ENCODE assay signal across 8 mouse cellular contexts in genomic region chr1:194223015-194223414, GRCm38 (mm10).
A peak's percentile ranks its signal among the peaks of the same experiment; 100 is the strongest.
DNase-seq lines count a peak whose midpoint lies in the region; ATAC-seq and TF ChIP-seq lines count a peak whose summit lies in the region.

No protein-coding gene starts in this region.

- 3% methylated on average over 9 of the region's 9 CpGs for WGBS in embryonic facial prominence, embryonic 10.5 days
- WGBS in kidney, adult 2 months = 1% methylated on average over 9 of the region's 9 CpGs
- 1% methylated on average over 9 of the region's 9 CpGs for WGBS in limb, embryonic 11.5 days
- WGBS in midbrain, embryonic 15.5 days = 1% methylated on average over 9 of the region's 9 CpGs

- ATAC-seq in CD4-positive, CD25-positive, alpha-beta regulatory T cell, adult 4 months = no peak
- peak; percentile 63; the same call in 1 of the 2 replicates for ATAC-seq in limb, embryonic 11.5 days (ENCODE audit: insufficient number of reproducible peaks, low FRiP score, low TSS enrichment, low read depth)
- ATAC-seq in midbrain, embryonic 15.5 days (replicated peaks) = peak; percentile 79

- DNase-seq in CD4-positive, CD25-positive, alpha-beta regulatory T cell, adult 2 months (ENCODE audit: low read depth, low spot score) = peak; percentile 28
- DNase-seq in embryonic facial prominence, embryonic 10.5 days (ENCODE audit: low spot score) = peak; percentile 87
- peak; percentile 73 to 83 for DNase-seq in heart, adult 18-20 months
- DNase-seq in kidney, adult 2 months = peak; percentile 69
- peak; percentile 86 for DNase-seq in limb, embryonic 11.5 days (ENCODE audit: low spot score)
- peak; percentile 1 for DNase-seq in splenic B cell, adult 2 months (ENCODE audit: low read depth, low spot score)

- H3K9ac ChIP-seq in limb, embryonic 11.5 days (ENCODE audit: low read length) = no peak overlapping the region
- H3K9ac ChIP-seq in midbrain, embryonic 15.5 days = no peak overlapping the region

- H3K4me3 ChIP-seq in embryonic facial prominence, embryonic 10.5 days = no peak overlapping the region
- H3K4me3 ChIP-seq in kidney, adult 2 months (ENCODE audit: insufficient read depth, low read depth, low read length) = no peak overlapping the region
- H3K4me3 ChIP-seq in limb, embryonic 11.5 days (ENCODE audit: low read depth, low read length) = no peak overlapping the region
- H3K4me3 ChIP-seq in midbrain, embryonic 15.5 days = no peak overlapping the region

- peaks cover 37% of the 10 kb centered on the region for H3K4me1 ChIP-seq in embryonic facial prominence, embryonic 10.5 days
- no peaks in the 10 kb centered on the region for H3K4me1 ChIP-seq in kidney, adult 2 months (ENCODE audit: control insufficient read depth, insufficient read depth, low read length)
- no peaks in the 10 kb centered on the region for H3K4me1 ChIP-seq in limb, embryonic 11.5 days (ENCODE audit: control insufficient read depth, insufficient read depth, low read length)
- peaks cover 38% of the 10 kb centered on the region for H3K4me1 ChIP-seq in midbrain, embryonic 15.5 days

- peak; percentile 84 for TF ChIP-seq CTCF in kidney, adult 2 months (conservative IDR thresholded peaks at IDR 0.05; ENCODE audit: insufficient read depth, insufficient read length, low read depth, low read length)

- no peak for TF ChIP-seq POLR2A in kidney, adult 2 months (IDR thresholded peaks at IDR 0.05; ENCODE audit: low read depth, low read length)

- no peaks in the 10 kb centered on the region for H3K9me3 ChIP-seq in embryonic facial prominence, embryonic 10.5 days
- no peaks in the 10 kb centered on the region for H3K9me3 ChIP-seq in limb, embryonic 11.5 days (ENCODE audit: control insufficient read depth, low read length)
- H3K9me3 ChIP-seq in midbrain, embryonic 15.5 days = no peaks in the 10 kb centered on the region

- H3K27ac ChIP-seq in embryonic facial prominence, embryonic 10.5 days (replicated peaks) = no peak overlapping the region
- H3K27ac ChIP-seq in kidney, adult 2 months (ENCODE audit: insufficient read depth, low read depth, low read length) = no peak overlapping the region
- H3K27ac ChIP-seq in limb, embryonic 11.5 days (replicated peaks; ENCODE audit: low read depth, low read length) = no peak overlapping the region
- H3K27ac ChIP-seq in midbrain, embryonic 15.5 days = no peak overlapping the region

- H3K36me3 ChIP-seq in embryonic facial prominence, embryonic 10.5 days (replicated peaks) = no peaks in the 10 kb centered on the region
- H3K36me3 ChIP-seq in kidney, adult 2 months (ENCODE audit: control insufficient read depth, insufficient read depth, low read length) = no peaks in the 10 kb centered on the region
- no peaks in the 10 kb centered on the region for H3K36me3 ChIP-seq in limb, embryonic 11.5 days (ENCODE audit: control insufficient read depth, insufficient read depth, low read length)
- no peaks in the 10 kb centered on the region for H3K36me3 ChIP-seq in midbrain, embryonic 15.5 days (replicated peaks)
- H3K36me3 ChIP-seq in splenic B cell, adult 2 months (ENCODE audit: control insufficient read depth, insufficient read depth, low read length, poor library complexity, severe bottlenecking) = no peaks in the 10 kb centered on the region

- H3K4me2 ChIP-seq in limb, embryonic 11.5 days (ENCODE audit: low read depth, severe bottlenecking) = no peak overlapping the region
- no peak overlapping the region for H3K4me2 ChIP-seq in midbrain, embryonic 15.5 days

- H3K27me3 ChIP-seq in embryonic facial prominence, embryonic 10.5 days (replicated peaks; ENCODE audit: low read depth, poor library complexity, severe bottlenecking) = no peaks in the 10 kb centered on the region
- H3K27me3 ChIP-seq in kidney, adult 2 months (replicated peaks; ENCODE audit: control insufficient read depth, insufficient read depth, low read length) = no peaks in the 10 kb centered on the region
- H3K27me3 ChIP-seq in limb, embryonic 11.5 days (ENCODE audit: control insufficient read depth, insufficient read depth, low read length) = no peaks in the 10 kb centered on the region
- no peaks in the 10 kb centered on the region for H3K27me3 ChIP-seq in midbrain, embryonic 15.5 days (replicated peaks)
- no peaks in the 10 kb centered on the region for H3K27me3 ChIP-seq in splenic B cell, adult 2 months (ENCODE audit: control insufficient read depth, insufficient read depth, low read length, poor library complexity, severe bottlenecking)

Comparison
In these comparisons a context has a peak if more than half of its experiments do, and no peak if none do; other contexts are left out.
1. DNase-seq: peak in every context shown above with its lines; median percentile 87 in embryonic facial prominence, embryonic 10.5 days; 86 in limb, embryonic 11.5 days; 78 in heart, adult 18-20 months; 69 in kidney, adult 2 months; 28 in CD4-positive, CD25-positive, alpha-beta regulatory T cell, adult 2 months; 1 in splenic B cell, adult 2 months.